Mouse (Mus musculus): ENCODE measurements at regions not wholly inside any gene's neighbourhood (a gene's known extent, or its start where the extent isn't known, plus 50 kb on each side); places are given as distances from the start of the nearest gene placed in this dataset.

GRCm38 (mm10) chr1:30289073-30289472 lies 584.6 kb downstream of the Phf3 start:
- TF ChIP-seq CTCF (IDR thresholded peaks at IDR 0.05; ENCODE audit: extremely low read depth, insufficient read depth, low read length), result no peak
- TF ChIP-seq POLR2A (IDR thresholded peaks at IDR 0.05; ENCODE audit: extremely low read depth, insufficient read depth, low read length), result no peak

Data from cortical plate, adult 2 months (tissue).